Mouse (Mus musculus): ENCODE measurements around the gene Scube2. TPM values are rescaled to one million over a fixed set of nuclear protein-coding genes. Genes with fewer than 3 reads are reported as not detected.

The Scube2 gene
- polyA plus RNA-seq, 1 experiment from 2014 or later, result 3.3 TPM

DNA sequence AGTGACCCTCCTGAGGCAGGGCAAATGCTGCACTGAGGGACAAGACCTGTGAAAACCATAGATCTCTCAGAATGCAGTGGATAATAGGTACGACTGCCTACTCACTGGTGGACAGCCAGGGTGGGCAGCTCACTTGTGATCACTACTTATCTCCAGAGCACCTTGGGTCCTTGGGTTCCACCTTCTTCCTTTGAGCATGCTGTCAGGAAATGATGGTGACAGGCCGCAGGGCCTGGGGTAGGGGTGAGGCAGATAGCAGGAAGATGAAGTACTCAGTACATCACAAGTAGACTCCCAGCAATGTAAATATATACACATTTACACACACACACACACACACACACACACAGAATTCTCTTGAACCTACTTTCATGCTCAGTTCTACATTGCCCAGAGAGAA, 77.6 kb downstream of the Scube2 start:
- Histone ChIP-seq H3K27ac (replicated peaks) (no peak overlapping the region), H3K27me3 (no peaks in the 10 kb centered on the region), H3K4me2 (no peak overlapping the region), H3K4me1 (replicated peaks) (0 out of 2 replicates have a peak, but pooled peaks cover 4% of the 10 kb centered on the region), H3K9ac (no peak overlapping the region), H3K36me3 (no peaks in the 10 kb centered on the region), H3K4me3 (no peak overlapping the region), H3K9me3 (no peaks in the 10 kb centered on the region)
- 93% methylated on average over 2 of the region's 2 CpGs for WGBS
- no peak for ATAC-seq (ENCODE audit: low FRiP score, low read depth)

DNA sequence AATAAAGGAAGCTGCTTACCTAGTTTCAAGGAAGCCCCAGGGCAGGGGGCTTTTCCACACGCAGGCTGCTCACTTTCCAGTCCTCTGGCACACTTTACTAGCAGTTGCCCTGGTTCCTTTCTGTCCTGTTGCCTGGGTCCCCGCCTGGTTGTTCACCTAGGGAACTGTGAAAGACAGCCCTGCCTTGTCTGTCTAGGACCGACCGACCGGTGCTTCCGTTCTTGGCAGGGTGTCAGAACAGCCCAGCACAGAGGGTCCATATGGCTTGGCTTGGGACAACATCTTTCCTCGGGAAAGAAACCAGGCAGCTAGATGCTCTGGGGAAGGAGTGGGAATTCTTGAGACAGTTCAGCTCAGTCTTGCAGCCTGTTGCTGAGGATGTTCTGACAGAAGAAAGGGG, 82.2 kb downstream of the Scube2 start:
- H3K27ac ChIP-seq (replicated peaks), result no peak overlapping the region
- peak; percentile 55; the same call in 1 of the 2 replicates for ATAC-seq (ENCODE audit: low FRiP score, low read depth)
- 42% methylated on average over 7 of the region's 7 CpGs for WGBS
- no peaks in the 10 kb centered on the region for H3K36me3 ChIP-seq
- no peaks in the 10 kb centered on the region for H3K9me3 ChIP-seq
- no peak overlapping the region for H3K4me3 ChIP-seq
- peaks cover 19% of the 10 kb centered on the region for H3K4me1 ChIP-seq (replicated peaks)
- no peak overlapping the region for H3K4me2 ChIP-seq
- peaks cover 21% of the 10 kb centered on the region for H3K27me3 ChIP-seq
- H3K9ac ChIP-seq, result no peak overlapping the region

DNA sequence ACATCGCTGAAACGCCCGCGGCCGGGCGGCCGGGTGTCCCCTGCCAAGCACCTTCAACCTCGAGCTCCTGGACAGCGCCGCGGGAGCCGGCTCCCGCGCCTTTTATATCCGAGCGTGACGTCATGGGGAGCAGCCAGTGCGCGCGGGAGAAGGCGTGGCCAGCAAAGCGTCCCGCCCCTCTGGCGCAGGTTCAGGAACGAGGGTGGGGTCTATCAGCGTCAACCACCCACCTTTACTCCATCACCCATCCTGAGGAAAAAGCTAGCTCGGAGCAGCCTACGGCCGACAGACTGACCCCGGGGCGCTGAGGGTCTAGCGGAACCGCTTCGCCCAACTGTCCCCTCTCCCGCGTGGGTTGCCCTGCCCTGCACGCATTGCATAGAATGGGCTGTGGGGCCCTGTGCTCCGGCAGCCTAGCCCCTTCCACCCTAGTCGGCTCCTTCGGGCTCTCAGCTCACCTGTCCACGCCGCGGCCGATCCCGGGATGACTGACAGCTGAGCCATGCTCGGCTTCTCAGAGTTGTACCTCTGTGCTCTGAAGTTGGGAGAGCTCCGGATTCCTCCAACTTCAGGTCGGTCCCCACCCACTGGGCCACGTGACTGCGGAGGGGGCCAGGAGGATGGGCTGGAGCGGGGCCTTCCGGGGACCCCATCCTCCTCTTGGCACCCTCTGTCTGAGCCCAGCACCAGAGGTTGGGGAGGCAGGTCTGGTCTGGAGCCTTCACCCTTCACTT, 83.8 kb downstream of the Scube2 start, which contains the start of gene Nrip3:
TSS of gene Nrip3 (minus strand) at position 556 of the 734 bp plus-strand sequence.
- H3K9ac ChIP-seq, result peak within 1 kb of the TSS; percentile 58
- H3K4me1 ChIP-seq (replicated peaks), result peaks cover 19% of the 10 kb centered on the region
- peak; percentile 90 for ATAC-seq (ENCODE audit: low FRiP score, low read depth)
- no peak within 1 kb of the TSS for H3K27ac ChIP-seq (replicated peaks)
- H3K27me3 ChIP-seq, result peaks cover 21% of the 10 kb centered on the region
- 2% methylated on average over 52 of the region's 52 CpGs for WGBS
- peak within 1 kb of the TSS; percentile 96 for H3K4me2 ChIP-seq
- peak within 1 kb of the TSS; percentile 68 for H3K4me3 ChIP-seq
- no peaks in the 10 kb centered on the region for H3K9me3 ChIP-seq
- no peaks in the 10 kb centered on the region for H3K36me3 ChIP-seq

DNA sequence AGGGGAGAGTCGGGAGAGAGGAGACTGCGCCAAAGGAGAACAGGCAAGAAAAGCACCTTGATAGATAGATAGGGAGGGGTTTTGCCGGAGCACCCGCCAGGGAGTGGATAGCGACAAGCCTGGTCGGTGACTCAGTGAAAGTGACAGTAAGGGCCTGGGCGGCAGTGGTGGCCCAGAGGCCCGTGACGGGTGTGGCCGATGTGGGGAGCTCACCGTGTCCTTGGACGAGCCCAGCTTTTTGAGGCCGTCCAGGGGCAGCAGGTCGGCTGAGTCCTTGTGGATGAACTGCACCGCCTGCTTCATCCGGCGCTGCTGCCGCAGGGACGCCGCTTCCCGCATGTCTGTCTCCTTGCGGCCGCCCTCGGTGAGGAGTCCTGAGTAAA, 84.4 kb downstream of the Scube2 start:
- peak; percentile 71 for ATAC-seq (ENCODE audit: low FRiP score, low read depth)
- Histone ChIP-seq H3K4me3 (peak overlapping the region; percentile 68), H3K4me2 (peak overlapping the region; percentile 96), H3K36me3 (no peaks in the 10 kb centered on the region), H3K4me1 (replicated peaks) (peaks cover 19% of the 10 kb centered on the region), H3K9me3 (no peaks in the 10 kb centered on the region), H3K27me3 (peaks cover 21% of the 10 kb centered on the region), H3K27ac (replicated peaks) (no peak overlapping the region), H3K9ac (peak overlapping the region; percentile 58)
- under 1% methylated on average over 24 of the region's 24 CpGs for WGBS

DNA sequence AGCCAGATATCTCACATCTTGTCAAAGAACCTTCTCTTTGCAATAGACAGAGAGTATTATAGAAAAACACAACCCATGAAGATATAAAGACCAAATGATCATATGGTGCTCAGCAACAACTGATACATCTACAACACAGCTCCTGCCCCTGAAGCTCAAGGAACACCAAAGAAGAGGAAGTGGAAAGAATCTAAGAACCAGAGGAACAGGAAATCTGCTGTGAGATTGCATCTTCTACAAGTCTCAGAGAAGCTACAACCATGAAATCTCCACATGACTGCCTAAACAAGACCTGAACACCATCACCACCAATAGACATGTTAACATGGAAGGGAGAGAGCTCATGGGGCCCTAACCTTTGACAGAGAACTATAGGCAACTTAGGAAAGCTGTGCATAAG, 93.2 kb downstream of the Scube2 start:
- no peak overlapping the region for H3K27ac ChIP-seq (replicated peaks)
- no peak for ATAC-seq (ENCODE audit: low FRiP score, low read depth)

DNA sequence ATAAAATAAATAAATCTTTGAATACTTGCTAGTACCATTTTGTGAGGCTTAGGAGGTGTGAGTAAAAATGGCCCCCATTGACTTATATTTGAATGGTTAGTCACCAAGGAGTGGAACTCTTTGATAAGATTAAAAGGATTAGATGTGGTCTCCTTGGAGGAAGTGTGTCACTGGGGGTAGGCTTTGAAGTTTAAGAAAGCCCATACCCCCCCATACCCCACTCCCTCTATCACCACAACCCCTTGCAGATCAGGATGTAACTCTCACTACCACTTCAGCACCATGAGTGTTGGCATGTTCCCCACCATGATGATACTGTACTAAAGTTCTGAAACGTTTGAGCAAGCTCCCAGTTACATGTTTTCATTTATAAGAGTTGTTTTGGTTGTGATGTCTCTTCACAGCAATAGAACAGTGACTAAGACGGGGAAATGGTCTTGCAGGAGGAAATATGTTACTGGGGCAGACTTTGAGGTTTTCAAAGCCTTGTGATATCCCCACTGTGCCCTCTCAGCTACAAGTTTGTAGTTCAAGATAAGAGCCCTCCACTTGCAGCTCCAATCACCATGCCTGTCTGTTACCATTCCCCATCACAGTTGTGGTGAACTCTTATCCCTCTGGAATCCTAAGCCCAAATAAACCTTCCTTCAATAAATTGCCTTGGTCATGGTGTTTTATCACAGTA, 96.6 kb downstream of the Scube2 start:
- Histone ChIP-seq H3K36me3 (no peaks in the 10 kb centered on the region), H3K4me1 (replicated peaks) (no peaks in the 10 kb centered on the region), H3K27me3 (no peaks in the 10 kb centered on the region), H3K4me2 (no peak overlapping the region), H3K27ac (replicated peaks) (no peak overlapping the region), H3K9ac (no peak overlapping the region), H3K9me3 (0 out of 2 replicates have a peak, but pooled peaks cover 4% of the 10 kb centered on the region), H3K4me3 (no peak overlapping the region)
- ATAC-seq (ENCODE audit: low FRiP score, low read depth), result no peak
- WGBS, result 64% methylated on average over 2 of the region's 2 CpGs

More for the DNA sequence above, 93.2 kb downstream of the Scube2 start:
- H3K4me3 ChIP-seq, result no peak overlapping the region
- H3K9me3 ChIP-seq, result 0 out of 2 replicates have a peak, but pooled peaks cover 4% of the 10 kb centered on the region
- no peaks in the 10 kb centered on the region for H3K36me3 ChIP-seq
- no peaks in the 10 kb centered on the region for H3K4me1 ChIP-seq (replicated peaks)
- H3K4me2 ChIP-seq, result no peak overlapping the region
- no peaks in the 10 kb centered on the region for H3K27me3 ChIP-seq
- H3K9ac ChIP-seq, result no peak overlapping the region

DNA sequence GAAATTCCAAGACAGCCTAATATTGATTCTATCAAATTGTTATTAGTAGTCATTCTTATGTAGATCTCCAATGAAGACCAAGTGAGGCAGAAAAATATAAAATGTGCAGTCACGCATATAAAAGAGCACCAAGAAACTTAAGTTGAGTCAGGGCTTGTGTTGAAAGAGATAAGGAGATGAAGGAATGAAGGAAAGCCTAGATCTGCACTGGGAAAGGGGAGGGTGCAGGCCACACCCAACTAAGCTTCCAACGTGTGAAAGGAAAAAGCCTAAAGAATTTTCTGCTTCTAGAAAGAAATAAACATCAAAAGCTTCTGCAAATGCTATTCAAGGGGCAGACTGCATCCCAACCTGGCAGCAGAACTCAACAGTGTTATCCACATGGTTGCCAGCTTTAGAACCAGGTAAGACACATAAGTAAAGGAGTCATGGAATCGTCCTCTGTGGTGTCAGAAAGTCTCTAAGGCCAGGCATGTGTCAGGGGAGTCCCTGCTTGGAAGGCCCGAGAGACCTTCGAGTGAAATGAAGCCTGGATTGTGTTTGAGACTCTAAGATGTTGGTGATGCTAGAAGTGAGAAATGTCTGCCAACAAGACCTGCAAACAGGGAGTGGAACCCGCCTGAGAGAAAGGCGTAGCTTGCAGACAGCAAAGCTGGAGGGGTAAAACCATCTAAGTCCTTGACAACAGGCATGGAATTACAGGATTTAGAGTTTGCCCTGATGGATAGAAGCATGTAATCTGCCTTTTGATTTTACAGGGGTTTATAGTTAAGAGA, 97.7 kb downstream of the Scube2 start:
- Histone ChIP-seq H3K27me3 (no peaks in the 10 kb centered on the region), H3K4me3 (no peak overlapping the region), H3K4me2 (no peak overlapping the region), H3K27ac (replicated peaks) (no peak overlapping the region), H3K36me3 (no peaks in the 10 kb centered on the region), H3K4me1 (replicated peaks) (no peaks in the 10 kb centered on the region), H3K9ac (no peak overlapping the region), H3K9me3 (0 out of 2 replicates have a peak, but pooled peaks cover 4% of the 10 kb centered on the region)
- 89% methylated on average over 7 of the region's 7 CpGs for WGBS
- ATAC-seq (ENCODE audit: low FRiP score, low read depth), result no peak

DNA sequence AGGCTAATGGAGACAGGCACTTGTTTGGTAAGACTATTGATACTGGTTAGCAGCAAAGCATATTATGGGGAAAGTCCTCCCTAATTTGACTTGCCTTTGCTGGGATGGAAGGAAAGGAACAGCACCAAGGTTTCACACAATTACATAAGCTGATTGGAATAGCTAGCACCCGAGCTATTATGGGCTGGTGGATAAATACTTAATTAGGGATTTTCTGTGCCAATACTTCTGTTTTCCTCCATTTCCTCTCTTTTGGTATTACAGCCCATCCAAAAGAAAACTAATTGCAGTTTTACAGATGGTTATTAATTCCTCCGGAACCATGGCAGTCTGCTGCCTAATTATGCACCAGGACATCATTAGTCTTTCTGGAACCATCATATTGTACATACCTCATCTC, 101.5 kb downstream of the Scube2 start:
- Histone ChIP-seq H3K4me3 (no peak overlapping the region), H3K4me1 (replicated peaks) (no peaks in the 10 kb centered on the region), H3K4me2 (no peak overlapping the region), H3K36me3 (no peaks in the 10 kb centered on the region), H3K27ac (replicated peaks) (no peak overlapping the region), H3K9me3 (0 out of 2 replicates have a peak, but pooled peaks cover 4% of the 10 kb centered on the region), H3K27me3 (no peaks in the 10 kb centered on the region), H3K9ac (no peak overlapping the region)
- WGBS, result 70% methylated on average over 2 of the region's 2 CpGs
- no peak for ATAC-seq (ENCODE audit: low FRiP score, low read depth)

DNA sequence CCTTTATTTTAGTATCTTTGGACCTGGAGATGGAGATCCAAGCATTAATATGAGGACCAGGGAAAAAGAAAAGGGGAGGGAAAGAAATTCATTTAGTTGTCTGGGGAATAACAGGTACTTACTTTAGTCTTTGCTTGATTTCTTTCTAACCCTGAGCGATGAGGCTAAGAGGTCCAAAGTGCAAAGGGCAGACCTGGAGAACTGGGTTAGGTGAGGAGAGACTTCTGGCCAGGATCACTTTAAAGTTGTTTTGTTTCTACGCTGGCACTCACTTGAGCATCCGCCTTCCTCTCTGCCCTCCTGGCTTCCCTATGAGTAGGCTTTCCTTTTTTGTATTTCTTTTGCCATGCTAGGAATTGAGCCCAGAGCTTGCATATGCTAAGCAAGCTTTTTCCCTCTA, 109.2 kb downstream of the Scube2 start:
- Histone ChIP-seq H3K4me2 (no peak overlapping the region), H3K36me3 (no peaks in the 10 kb centered on the region), H3K9me3 (no peaks in the 10 kb centered on the region), H3K27ac (replicated peaks) (no peak overlapping the region), H3K9ac (no peak overlapping the region), H3K27me3 (no peaks in the 10 kb centered on the region), H3K4me3 (no peak overlapping the region), H3K4me1 (replicated peaks) (peaks cover 16% of the 10 kb centered on the region)
- WGBS, result 92% methylated on average over 3 of the region's 3 CpGs
- no peak for ATAC-seq (ENCODE audit: low FRiP score, low read depth)

DNA sequence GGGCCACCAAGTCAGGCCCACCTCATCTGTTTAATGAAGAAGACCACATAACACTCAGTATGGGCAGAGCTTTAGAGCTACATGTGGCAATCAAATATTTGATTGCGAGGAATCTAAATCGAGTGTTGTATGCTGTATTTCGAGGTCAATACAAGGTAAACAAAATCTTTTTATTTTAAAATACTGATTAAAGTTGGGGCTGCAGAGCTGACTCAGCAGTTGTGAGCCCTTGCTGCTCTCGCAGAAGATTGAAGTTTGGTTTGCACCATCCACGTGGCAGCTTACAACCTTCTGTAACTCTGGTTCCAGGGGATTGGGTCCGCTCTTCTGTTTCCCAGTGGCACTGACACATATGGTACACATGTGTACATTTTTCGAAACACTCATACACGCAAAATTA, 111.4 kb downstream of the Scube2 start:
- Histone ChIP-seq H3K36me3 (no peaks in the 10 kb centered on the region; the same call in 1 of the 2 replicates), H3K4me3 (no peak overlapping the region), H3K27me3 (no peaks in the 10 kb centered on the region), H3K9me3 (no peaks in the 10 kb centered on the region), H3K4me1 (replicated peaks) (peaks cover 27% of the 10 kb centered on the region), H3K27ac (replicated peaks) (no peak overlapping the region), H3K9ac (no peak overlapping the region), H3K4me2 (no peak overlapping the region)
- ATAC-seq (ENCODE audit: low FRiP score, low read depth), result no peak
- 94% methylated on average over 8 of the region's 8 CpGs for WGBS

DNA sequence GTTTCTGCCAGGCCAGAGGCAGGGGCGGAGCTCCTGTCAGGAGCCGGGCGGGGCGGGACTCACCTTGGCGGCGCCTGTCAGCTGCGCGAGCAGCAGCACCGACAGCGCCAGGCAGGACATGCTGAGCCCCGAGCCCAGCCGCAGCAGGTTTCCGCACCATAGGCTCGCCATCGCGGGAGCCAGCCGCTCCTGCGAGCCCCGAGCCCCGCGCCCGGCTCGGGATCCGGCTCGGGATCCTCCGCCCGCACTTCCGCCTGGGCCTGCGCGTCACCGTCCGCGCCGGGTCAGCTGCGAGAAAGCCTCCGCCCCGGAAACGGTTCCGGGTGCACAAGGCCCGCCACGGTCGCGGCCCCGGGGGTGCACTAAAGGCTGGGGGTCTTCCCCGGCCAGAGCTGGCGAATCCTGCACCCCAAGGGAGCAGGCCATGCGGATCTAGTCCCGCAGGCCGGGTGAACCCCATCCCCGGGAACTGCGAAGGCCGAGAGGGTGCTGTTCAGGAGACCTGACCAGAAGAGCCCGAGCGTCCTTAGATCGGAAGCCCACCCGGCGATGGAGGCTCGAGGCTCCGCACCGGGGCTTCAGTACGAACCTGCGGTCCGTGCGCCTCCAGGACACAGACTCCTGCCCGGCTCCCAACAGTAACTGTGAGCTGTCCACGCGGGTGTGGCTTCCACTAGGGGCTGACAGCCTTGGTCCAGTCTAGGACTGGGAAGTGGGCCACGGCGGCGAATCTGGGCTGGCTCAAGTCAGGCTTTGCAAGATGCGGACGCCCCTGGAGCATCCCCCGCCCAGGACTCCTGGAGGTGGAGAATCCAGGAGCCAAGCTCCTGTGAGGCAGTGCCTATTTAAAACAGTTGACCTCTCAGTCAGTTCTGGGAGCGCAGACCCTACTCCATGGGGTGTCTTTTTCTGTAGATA, 113.2 kb downstream of the Scube2 start, which contains the start of gene Tmem9b:
TSS of gene Tmem9b (minus strand) at position 868 of the 918 bp plus-strand sequence.
- Histone ChIP-seq H3K36me3 (no peaks in the 10 kb centered on the region; the same call in 1 of the 2 replicates), H3K4me3 (peak within 1 kb of the TSS; percentile 87), H3K4me1 (replicated peaks) (peaks cover 27% of the 10 kb centered on the region), H3K9ac (peak within 1 kb of the TSS; percentile 92), H3K9me3 (no peaks in the 10 kb centered on the region), H3K27me3 (no peaks in the 10 kb centered on the region), H3K4me2 (peak within 1 kb of the TSS; percentile 91), H3K27ac (replicated peaks) (peak within 1 kb of the TSS; percentile 89)
- ATAC-seq (ENCODE audit: low FRiP score, low read depth), result peak; percentile 95
- WGBS, result under 1% methylated on average over 74 of the region's 74 CpGs
